Mouse (Mus musculus) olfactory bulb, adult 2 months (tissue): ENCODE measurements at regions not wholly inside any gene's neighbourhood (a gene's known extent, or its start where the extent isn't known, plus 50 kb on each side); places are given as distances from the start of the nearest gene placed in this dataset.

Experiments
- CTCF ChIP-seq: fragments of 200-500 bp; IDR thresholded peaks from 2 replicates; pipeline ENCODE4 v1.5.1; 2012; ENCODE audit warnings: low read depth, mild to moderate bottlenecking, low read length, moderate library complexity; ENCODE audit not compliant: insufficient read depth
- POLR2A ChIP-seq: fragments of 200-500 bp; IDR thresholded peaks from 2 replicates; pipeline ENCODE4 v1.6.1; 2012; ENCODE audit warnings: mild to moderate bottlenecking, low read depth, low read length, moderate library complexity; ENCODE audit not compliant: insufficient read depth

GRCm38 (mm10) chr10:37760542-37761367 lies 622.0 kb upstream of the Marcks start:
- TF ChIP-seq POLR2A (no peak), CTCF (no peak)
